Mouse (Mus musculus): ENCODE measurements around the gene Fam192a.

The Fam192a gene

GRCm38 (mm10) chr8:94530643-94531042, 71.2 kb downstream of the Fam192a start:
- no peak for DNase-seq

- DNase-seq = no peak
Observed at GRCm38 (mm10) chr8:94529875-94530274, 71.9 kb downstream of the Fam192a start.

DNA sequence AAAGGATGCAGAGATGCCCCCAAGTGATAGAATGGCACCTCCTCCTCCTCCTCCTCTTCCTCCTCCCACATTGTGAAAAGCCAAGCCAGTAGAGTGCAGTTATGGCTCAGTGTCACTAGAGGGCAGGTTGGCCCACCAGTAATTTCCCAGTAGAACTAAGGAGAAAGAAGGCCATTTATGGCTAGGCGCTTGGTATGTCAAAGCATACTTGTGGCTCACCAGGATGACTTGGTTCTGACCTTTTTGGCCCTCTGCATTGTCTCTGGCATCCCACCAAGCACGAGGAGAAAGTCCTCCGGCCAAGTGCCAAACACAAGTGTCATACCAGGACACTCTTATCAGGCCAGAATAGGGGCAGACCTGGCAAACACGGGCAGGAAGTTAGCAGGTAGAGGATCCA, 73.6 kb downstream of the Fam192a start:
- DNase-seq = peak; percentile 31

DNA sequence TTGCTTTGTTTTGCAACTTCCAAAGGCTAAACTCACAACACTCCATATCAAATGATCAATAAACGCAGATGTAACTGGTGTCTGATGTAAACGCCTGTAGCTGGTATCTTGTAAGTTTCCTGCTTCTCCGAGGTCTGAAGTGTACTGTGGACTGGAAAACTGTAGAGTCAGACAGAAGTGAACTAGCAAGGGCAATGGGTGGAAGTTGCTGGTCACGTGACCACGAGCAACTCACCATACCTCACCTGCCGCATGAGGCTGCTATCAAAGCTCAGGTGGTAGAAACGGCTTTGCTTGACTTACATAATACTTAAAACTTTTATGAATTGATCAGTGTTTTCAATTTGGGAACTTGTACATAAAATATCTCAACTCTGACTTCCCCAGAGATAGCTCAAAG, 74.6 kb downstream of the Fam192a start:
- DNase-seq = no peak

DNA sequence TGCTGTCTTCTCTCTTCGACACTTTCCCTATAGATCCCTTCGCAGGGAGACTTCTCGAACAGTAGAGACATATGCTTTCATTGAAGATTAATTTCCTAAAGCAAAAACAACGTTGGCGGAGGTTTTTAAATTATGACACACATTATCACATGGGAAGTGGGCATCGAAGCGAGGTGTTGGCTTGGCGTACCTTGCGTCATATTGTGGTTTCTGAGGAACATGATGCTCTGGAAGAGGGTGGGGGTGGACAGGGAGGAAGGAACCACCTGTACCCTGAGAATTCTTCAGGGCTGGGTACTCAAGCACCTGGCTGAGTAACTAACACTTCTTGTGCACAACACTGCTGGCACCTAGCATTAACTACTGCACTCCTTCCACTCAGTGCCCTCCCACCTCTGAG, 77.2 kb downstream of the Fam192a start:
- DNase-seq = no peak

Measured in right cerebral cortex, postnatal 4 days (tissue).